Mouse (Mus musculus): Measurements from ENCODE around the gene Ift46.

DNA sequence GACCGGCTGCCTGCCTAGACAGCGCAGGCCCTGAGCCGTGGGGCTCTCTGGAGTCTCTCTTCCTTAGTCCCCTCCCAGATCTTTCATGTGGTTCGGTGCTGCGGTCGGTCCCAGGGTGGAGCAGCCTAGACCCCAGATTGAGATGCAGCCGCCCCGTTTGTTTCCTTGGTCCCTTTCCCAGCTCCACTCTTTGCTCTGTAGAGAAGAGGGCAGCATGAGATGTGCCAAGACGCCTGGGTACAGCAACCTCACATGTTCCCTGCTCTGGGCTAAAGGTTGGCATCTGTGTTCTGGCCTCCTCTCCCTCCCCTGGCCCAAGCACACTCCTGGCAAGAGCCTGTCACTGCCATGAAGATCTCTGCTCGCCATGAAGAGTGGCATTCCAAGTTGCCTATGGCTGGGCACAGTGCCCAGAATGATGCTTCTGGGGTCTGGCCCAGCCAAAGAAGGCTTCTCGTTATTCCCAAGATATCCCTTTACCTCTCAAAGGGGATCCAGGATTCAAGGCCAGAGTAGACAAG, 44.1 kb upstream of the Ift46 start:
- TF ChIP-seq CTCF (conservative IDR thresholded peaks at IDR 0.05; ENCODE audit: low read length), result no peak
- no peak for TF ChIP-seq NANOG (IDR thresholded peaks at IDR 0.05; ENCODE audit: borderline replicate concordance, low read length)

Data from E14TG2a.4 (cell line).